Mouse (Mus musculus): ENCODE data around the gene Acox1.

Acox1 gene

DNA sequence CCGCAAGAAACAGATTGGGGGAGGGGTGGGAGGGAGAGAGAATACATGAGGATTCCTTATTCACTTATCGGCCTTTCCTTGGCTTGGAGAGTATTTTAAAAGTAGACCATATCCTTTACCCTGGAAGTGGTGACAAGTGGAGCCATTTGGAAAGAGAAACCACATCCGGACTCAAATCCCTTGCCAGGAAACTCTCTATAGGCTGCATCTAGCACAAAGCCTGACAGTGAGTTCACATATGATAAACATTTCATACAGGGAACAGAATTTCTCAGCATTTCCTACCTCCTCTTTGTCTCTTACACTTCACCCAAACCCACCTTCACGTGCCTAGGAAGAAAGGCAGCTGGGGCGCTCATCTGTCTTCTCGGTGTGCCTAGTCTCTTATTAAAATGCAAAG is 31.6 kb downstream of the Acox1 start:
- DNase-seq, result no peak

DNA sequence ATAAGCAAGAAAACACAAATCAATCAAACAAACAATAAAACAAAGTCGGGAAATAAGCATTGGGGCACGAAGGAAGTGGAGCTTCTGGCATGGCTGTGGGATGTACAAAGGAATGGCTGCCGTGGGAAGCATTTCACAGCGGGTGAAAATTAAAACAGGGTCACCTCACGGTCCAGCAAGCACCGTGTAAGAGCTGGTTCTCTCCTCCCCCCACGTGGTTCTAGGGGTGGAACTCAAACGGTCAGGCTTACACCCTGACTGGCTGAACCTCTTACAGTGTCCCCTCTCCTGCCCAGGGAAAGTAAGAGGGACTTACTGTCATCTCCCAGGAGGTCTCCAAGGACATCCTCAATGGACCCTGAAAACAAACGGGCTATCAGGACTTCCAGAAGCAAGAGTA is 35.8 kb downstream of the Acox1 start:
- peak; percentile 60 to 83 for DNase-seq

- no peak for DNase-seq
These were observed 36.7 kb downstream of the Acox1 start for GRCm38 (mm10) chr11:116162146-116162545.

- no peak for DNase-seq
These were observed 37.5 kb downstream of the Acox1 start for GRCm38 (mm10) chr11:116161312-116161711.

- no peak for DNase-seq
These were observed 47.9 kb downstream of the Acox1 start for GRCm38 (mm10) chr11:116150960-116151359.

DNA sequence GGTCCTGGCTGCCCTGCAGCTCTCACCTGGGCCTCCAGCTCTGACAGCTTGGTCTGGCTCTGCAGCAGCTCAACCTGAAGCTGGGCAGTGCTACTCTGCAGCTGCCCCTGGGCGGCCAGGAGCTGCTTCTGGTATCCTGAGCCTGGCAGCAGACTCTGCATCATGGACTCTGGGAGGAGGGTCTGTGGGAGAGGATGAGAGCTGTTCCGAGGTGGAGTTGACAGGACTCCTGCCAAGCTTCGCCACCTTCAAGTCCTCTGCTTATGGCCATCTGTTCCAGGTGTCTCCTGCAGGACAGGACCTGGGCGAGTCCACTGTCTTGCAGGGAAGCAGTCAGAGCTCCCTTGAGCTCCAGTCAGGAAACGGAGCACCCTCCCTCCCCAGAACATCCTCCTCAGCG is 49.5 kb downstream of the Acox1 start:
- DNase-seq, result no peak

- DNase-seq, result no peak
These were observed 50.1 kb downstream of the Acox1 start for GRCm38 (mm10) chr11:116148761-116149221.

GRCm38 (mm10) chr11:116146294-116146985 is 52.4 kb downstream of the Acox1 start:
- peak; percentile 71 to 91 for DNase-seq

- DNase-seq, result peak in 1 of 2 experiments; percentile 60
These were observed 53.2 kb downstream of the Acox1 start for GRCm38 (mm10) chr11:116145481-116146293.

DNA sequence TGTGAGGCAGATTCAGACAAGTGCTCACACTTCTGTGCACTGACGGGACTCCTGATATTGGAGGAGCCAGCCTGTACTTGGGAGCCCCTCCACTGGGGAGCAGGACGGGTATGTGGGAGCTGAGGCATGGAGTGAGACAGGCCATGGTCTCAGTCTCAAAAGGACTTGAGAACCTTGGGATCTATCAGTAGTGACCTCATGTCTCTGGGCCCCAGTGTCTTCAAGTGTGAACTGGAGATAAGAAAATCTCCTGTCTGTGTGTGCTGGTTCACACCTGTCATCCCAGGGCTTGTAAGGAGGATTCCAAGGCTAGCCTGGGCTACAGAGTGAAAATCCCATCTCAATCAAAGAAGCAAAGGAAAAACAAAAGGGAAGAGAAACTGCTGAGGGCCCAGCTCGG is 55.4 kb downstream of the Acox1 start:
- no peak for DNase-seq

DNA sequence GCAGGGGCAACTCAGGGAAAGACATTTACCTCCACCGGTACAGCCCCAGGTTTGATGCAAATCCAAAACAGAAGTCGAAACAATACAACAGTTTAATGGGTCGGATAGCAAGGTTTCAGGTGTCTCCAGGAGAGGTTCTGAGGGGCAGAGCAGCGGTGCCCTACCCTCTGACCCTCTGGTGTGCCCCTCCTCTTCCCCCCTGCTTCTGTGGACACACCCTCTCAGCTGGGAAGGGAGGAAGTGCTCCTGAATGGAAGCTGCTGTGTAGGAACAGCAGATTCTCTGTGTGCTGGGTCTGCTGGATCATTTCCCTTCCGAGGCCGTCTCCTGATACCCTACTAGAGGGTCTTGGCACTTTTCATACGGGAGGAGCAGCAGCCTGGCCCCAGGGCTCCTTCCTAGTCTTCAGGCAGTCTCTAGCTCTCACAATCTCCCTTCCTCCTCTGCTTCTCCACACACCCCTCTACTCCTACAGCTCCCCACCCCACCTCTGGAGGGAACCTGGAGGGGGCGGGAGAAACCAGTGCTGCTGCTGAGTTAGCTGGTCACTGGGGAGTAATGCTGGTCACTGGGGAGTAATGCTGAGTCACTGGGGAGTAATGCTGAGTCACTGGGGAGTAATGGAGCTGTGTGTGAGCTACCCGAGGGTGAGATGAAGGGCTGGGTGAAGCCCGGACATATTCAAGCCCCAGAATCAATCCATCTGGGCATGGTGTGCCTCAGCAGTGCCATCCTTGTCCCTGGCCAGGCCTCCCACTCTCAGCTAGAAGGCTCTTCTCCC is 56.4 kb downstream of the Acox1 start:
- no peak for DNase-seq

DNA sequence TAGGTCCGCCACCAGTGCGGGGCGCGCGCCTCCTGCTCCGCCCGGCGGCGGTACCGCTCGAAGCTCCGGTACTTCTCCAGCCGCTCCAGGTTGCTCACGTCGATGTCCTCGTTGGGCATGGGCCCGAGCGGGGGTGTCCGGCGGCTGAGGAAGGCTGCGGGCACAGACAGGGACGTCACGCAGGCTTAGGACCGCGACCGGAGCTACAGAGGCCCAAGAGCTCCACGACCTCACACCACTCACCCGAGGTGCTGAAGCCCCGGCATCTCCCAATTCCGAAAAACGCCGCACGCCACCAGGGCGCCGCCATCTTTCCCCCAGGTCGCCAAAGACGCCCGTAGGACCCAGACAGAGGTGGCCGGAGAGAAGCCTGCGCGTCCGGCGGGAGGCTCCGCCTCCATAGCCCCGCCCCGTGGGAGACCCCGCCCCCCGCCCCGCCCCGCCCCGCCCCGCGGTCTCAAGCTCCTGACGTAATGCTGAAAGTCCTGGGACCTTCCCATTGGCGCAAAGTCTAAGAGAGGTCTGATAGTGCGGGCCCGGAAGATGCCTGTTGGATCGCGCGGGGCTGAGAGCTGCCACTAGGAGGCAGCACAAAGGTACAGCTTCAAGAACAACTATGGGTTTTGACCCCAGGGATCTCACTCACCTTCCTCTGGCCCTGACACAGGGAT is 60.2 kb downstream of the Acox1 start, which contains the start of gene Mrpl38:
TSS of gene Mrpl38 (minus strand) at position 401 of the 671 bp plus-strand sequence.
- peak; percentile 93 to 95 for DNase-seq

- DNase-seq, result no peak
These were observed 60.8 kb downstream of the Acox1 start for GRCm38 (mm10) chr11:116138096-116138467.

- DNase-seq, result no peak
These were observed 64.7 kb downstream of the Acox1 start for GRCm38 (mm10) chr11:116134171-116134570.

DNA sequence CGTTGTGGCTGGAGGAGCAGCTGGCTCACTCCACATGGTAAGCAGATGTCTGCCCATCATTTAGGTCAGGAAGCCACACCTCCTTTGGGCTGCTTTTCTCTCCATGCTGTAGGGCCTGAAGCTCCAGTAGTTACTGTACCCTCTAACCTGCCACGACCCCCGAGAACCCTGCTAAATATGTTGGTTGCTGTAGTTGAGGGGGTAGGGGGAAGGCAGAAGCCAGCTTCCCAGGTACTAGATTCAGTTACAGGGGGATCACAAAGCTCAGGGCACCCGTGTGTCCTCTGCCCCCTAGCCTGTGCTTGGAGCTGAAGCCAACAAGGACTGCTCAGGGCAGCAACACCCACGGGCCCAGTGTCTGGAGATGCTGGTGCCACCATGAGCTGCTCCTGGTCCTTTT is 65.3 kb downstream of the Acox1 start:
- peak in 1 of 2 experiments; percentile 40 for DNase-seq

DNA sequence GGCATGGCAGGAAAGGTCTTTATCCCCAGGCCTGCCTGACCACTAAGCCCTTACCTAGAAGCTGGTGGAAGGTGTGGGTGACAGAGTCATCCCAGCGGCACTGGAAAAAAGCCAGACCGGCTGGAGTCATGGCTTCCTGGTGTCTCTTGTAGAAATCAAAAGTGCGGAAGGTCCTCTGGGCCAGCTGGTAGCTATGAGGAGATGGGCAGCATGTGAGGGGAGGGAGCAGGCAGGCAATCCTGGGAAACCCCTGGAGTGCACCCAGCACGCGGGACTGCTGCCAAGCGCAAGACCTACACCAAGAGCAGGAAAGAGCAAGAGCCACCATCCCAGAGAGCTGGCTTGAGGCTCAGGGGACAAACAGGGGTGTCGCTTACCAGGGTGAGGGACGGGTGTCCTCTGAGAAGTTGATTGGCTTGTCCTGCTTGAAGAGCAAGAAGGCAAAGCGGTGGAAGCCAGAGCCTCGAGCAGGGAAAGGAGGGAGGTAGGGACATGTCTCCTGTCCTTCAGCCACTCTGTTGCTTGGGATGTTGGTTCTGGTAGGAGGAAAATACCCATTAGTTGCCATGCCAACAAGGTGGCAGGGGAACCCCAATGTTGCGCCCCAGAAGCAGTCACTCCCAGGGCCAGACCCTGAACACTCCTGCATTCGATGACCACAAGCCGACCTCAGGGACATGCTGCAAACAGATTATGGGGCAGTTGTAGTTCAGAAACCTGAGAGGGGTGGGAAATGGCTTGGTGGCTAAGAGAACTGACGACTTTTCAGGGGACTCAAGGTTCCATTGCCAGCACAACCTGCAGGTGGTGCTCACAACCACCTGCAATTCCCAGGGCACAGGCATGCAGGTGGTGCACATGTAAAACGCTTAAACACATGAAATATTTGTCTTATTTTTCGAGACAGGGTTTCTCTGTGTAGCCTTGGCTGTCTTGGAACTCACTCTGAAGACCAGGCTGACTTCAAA is 66.2 kb downstream of the Acox1 start:
- peak; percentile 53 to 70 for DNase-seq

- DNase-seq, result peak in 1 of 2 experiments; percentile 53
These were observed 67.3 kb downstream of the Acox1 start for GRCm38 (mm10) chr11:116131349-116132170.

- peak; percentile 94 to 95 for DNase-seq
These were observed 68.2 kb downstream of the Acox1 start, which contains the start of gene Trim65 for GRCm38 (mm10) chr11:116130488-116131205. Trim65 (minus strand) TSS chr11:116131128.

DNA sequence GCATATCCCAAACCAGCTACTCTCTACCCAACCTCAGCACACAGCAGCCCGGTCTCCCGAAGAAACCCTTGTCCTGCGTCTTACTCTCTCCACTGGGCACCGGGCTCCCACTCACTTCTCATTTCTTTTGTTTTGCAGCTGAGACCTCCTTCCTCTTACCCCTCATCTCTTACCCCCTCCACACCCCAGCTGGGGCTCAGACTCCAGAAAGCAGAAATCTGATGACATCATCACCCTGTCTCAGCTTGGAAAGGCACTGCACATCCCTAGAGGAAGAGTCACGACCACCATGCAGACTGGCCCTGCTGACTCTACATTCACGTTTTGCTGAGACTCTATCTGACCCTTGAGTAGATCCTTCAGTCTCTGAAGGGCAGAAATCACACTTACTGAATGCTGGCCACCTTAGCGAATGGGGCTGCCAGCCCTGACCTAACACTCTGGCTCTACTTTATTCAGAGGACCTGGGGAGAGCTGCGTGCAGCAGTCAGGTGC is 68.8 kb downstream of the Acox1 start:
- DNase-seq, result peak in 1 of 2 experiments; percentile 42

Measured in kidney, postnatal 25 days (tissue).